Mouse (Mus musculus): ENCODE results near the gene Sub1.

- TF ChIP-seq CTCF (IDR thresholded peaks at IDR 0.05) (no peak), EP300 (IDR thresholded peaks at IDR 0.05; ENCODE audit: insufficient read depth, low read depth, low read length) (no peak)
These were observed 35.1 kb upstream of the Sub1 start for GRCm38 (mm10) chr15:12031861-12032260.
